Mouse (Mus musculus) brain, embryonic 14.5 days (tissue): Measurements from ENCODE around the gene Stk40.

Experiments used
- CTCF ChIP-seq: fragments of 200-500 bp; IDR thresholded peaks from 2 replicates; pipeline ENCODE4 v1.5.1; 2012; ENCODE audit warnings: inconsistent platforms, mild to moderate bottlenecking, moderate library complexity, borderline replicate concordance; ENCODE audit not compliant: insufficient read depth, insufficient read length; ENCODE audit errors: extremely low read depth
- POLR2A ChIP-seq: fragments of 200-500 bp; IDR thresholded peaks from 2 replicates; pipeline ENCODE4 v1.6.1; 2012; ENCODE audit warnings: mild to moderate bottlenecking, inconsistent platforms, borderline replicate concordance; ENCODE audit not compliant: poor library complexity, insufficient read depth, insufficient read length, severe bottlenecking; ENCODE audit errors: extremely low read depth

DNA sequence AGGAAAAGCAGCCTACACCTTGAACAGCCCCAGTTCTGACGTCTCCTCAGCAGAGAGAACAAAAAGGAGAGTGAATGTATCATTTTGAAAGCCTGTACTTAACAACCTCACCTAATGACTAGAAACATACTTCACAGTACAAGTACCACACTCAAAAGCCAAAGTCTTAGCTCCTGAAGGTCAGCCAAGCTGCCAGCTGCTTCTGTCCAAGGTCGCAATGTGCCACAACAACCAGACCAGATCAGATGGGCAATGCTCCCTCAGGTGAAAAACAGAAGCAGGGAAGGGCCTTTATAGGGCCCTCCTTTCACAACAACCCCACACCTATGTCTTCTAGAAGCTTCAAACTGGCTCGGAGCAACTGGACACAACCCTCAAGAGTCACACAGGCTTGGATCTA, 62.3 kb downstream of the Stk40 start:
- TF ChIP-seq CTCF (no peak), POLR2A (no peak)
